Mouse (Mus musculus) left cerebral cortex, adult 11 months (tissue): ENCODE data around the gene Ehbp1.

Source experiments
- DNase-seq: peaks from one replicate; pipeline ENCODE4 v3.0.0; 2022; ENCODE audit warnings: low spot score

Ehbp1 gene

DNA sequence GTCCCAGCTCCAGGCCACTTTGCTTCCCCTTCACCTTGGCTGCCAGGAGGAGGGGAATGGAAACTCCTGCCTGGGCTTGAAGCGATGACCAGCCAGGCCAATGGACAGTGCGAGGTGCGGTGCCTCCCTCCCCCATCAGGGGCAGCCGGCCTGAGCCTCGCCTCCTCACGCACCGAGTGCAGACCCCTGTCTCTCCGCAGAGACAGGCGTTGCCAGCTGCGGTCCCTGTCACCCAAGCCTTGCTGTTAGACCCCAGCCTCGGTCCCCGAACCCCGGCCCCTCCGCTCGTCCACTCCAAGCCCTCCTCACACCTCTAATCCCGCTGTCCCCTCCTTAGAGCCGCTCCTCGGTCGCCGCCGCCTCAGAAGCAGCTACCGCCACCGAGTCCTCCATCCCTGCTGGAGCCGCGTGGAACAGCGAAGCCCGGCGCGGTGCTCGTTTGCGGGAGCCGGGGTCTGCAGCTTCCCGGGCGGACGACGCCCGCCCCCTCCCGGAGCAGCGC lies 55.7 kb downstream of the Ehbp1 start:
- no peak for DNase-seq

DNA sequence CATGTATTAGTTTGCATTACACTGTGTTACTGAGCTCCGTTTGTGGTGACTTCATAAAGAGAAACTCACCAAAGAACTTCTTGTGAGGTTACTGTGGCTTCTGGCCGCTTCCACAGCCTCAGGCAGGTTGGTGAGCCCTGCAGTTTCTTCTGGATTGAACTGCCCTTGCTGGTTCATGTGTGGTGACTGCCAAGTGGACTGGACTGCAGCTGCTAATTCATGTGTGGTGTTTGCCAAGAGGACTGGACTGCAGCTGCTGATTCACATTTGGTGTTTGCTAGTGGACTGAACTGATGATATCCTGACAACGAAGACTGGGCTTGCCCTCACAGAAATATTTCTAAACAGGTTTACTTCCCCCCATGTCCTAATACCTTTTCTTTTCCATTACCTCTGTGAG lies 65.4 kb downstream of the Ehbp1 start:
- DNase-seq = no peak

DNA sequence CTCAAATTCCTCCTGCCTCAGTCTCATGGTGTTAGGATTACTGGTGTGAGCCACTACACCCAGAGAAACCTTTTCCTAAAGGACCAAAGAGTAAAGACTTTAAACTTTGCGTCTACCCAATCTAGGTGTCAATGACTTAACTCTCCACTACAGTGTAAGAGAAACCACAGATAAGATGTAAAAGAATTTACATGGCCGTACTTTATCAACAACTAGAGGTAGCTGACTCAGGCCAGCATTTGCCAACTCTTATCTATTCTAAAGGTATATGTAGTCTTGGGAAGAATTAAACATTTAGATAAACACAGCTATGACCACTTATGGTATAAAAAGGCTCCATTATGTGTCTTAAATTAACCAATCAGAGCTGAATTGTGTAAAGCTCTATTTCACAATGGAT lies 67.9 kb downstream of the Ehbp1 start:
- no peak for DNase-seq

DNA sequence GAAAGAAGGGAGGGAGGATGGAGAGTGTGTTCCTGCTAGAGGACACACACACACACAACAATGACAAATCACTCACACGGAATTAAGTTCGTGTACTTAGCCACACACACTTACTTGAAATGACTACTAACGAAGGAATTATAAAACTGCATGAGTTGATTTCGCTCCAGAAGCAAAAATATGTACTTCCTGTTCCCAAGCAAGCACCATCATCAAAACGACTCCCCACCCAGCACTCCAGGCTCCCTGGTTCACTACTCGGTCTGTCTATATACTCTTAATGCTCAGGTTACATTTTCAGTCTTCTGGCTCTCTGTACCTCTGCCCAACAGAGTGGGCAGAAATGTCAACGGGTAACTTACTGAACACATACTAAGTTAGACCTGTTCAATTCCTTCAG lies 68.7 kb downstream of the Ehbp1 start:
- no peak for DNase-seq

DNA sequence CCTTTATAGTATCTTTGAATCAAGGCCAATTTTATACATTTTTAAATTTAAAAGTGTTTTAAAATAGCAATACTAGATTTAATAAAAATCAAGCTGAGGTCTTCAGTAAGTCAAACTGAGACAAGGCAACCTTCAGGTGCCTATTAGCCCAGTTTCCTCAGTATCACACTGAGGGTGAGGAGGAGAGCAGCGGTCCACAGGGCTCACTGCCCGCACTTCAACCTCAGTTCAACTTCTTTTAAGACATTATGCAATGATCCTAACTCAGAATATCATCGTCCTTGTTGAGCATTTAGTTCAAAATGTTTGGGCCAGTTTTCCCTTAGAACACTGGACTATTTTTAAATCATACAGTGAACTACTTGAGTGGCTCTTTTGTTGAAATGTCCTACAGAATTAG lies 70.2 kb downstream of the Ehbp1 start:
- DNase-seq = no peak

DNA sequence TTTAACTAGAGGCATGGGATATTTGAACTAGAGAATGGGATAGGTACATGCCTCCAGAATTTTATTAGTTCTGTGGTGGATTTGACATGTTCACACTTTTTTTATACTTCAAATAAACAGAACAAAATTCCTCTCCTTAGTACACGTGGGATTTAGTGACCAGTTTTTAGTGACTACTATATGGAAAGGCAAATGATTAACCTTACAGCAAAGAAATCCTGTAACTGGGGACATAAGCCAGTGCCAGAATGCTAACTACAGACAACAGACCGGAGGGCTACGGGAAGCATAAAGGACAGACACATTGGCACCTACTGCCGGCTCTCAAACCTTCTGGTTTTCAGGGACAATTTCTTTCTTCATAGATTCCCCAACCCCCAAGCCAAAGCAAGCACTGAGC lies 72.4 kb downstream of the Ehbp1 start:
- no peak for DNase-seq

DNA sequence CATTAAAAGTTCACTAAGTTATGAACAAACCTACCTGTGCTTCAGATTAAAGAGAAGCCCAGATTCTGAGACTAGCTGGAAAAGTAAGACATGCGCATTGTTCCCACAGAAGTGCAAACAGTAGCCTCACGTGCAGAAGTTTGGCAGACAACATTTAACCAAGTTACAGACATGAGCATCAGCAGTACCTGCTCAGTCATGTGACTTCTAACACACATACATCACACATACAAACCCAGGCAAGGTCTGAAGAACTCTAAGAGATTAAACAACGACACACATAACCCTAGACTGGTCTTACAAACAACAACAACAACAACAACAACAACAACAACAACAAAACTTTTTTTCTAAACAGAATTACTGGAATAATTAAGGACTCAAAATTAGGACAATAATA lies 72.9 kb downstream of the Ehbp1 start:
- DNase-seq = no peak

DNA sequence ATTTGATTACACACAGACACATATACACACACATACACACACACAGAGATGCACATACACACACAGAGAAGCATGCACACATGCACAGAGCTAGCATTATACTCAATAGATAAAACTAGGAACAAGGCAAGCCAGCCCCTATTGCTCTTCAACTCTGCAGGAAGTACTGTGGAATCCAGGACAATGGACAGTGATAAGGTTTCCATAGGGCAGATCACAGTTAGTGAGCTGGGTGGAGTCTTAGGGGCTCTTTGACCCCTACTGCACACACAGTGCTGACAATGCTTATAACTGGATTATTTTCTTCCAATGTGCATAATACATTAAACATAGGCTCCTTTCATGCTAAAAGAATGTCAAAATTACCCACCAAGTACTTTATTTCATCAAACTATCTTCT lies 75.1 kb downstream of the Ehbp1 start:
- DNase-seq = no peak

DNA sequence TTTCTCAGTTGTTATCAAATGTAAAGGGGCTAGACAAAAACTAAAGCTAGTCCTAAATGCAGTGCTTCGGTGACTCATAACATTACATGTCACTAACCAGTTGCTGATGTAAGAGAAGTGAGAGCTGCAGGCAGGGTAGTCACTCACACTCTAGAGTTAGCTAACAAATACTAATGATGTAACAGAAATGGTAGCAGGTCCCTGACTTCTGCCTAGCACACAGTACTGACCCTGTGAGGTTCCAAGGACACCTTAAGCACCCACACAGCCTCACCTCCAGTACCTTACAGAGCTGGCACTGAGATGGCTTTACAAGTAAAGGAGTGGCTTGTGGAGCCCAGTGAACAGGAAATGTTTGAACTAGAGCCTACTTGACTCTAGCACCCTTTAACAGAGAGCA lies 86.7 kb downstream of the Ehbp1 start:
- DNase-seq = no peak

DNA sequence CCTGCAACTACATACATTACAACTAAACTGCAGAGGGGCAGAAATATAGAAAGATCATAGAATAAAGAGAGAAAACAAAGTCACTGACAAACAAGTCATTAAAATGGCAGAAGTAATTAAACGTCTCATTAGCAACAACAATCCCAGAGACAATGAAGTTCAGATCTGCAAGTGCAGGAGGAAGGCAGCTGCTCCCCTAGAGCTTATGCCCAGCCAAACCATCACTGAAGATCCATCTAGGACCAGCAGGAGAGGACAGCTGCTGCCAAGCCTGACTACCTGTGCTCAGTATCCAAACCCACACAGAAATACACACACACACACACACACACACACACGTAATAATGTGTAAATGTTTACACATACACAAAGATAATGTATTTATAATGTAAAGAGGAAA lies 92.7 kb downstream of the Ehbp1 start:
- no peak for DNase-seq

DNA sequence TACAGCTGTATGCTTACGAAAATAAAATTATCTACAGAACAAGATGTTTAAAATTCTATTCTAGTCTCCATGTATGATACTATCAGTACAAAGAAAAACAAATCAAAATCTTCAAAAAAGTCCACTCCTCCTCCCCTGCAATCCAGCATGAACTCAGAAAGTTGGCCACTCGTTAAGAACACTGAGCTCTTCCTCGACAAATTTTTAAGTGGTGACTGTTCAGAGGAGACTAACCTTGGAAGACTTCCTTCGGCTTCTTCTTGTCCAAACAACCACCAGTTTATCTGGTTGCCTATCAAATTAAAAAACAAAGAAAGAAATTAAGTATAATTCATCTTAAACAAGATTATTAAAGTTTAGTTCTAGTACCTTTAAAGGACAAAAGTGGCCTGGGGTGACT lies 94.4 kb downstream of the Ehbp1 start:
- no peak for DNase-seq

DNA sequence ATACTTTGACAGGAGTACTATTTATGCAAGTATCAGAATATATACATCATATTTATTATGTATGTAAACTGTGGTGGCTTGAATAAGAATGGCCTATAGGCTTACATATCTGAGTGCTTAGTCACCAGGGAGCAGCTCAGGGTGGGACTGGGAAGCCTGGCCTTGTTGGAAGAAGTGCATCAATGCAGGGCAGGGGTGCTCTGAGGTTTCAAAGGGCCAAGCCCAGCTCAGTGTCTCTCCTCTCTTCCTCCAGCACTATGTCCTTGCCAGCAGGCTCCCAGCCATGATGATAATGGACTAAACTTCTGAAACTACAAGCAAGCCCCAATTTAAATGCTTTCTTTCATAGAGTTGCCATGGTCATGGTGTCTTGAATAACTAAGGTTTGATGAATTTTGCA lies 95.0 kb downstream of the Ehbp1 start:
- DNase-seq = no peak

DNA sequence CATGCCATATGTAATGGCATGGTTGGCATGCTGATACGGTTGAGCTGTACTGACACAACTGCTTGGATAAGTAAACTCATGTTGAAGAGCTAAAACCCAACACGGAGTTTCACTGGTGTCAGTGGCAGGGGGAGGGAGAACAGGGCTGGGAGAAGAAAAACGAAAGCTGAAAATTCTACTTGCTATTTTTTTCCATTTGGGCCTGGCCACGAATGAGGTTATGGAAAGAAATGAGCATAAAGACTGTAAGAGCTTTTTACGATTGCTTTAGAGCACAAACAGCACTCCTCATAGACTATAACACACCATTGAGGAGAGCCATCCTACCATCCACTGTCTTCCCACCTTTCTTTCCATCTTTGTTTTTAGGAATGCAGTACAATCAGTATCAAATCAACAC lies 106.5 kb downstream of the Ehbp1 start:
- no peak for DNase-seq

DNA sequence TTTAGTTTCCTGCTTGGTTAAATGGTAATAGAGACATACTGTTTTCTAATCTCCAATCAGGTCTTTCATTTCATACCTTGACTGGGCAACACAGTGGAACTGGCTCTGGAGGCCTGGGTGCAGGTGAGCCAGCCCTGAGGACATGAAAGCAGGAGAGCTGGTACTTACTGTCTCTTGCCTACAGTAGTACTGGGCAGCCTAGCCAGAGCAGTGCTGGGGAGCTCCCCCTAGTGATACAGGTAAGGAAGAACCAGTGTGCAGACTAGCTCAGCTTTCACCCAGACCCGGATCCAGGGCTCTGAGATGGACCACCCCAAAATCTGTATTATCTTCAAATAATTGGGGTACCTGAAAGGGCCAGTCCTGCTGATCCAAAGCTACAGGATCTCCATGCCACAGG lies 107.4 kb downstream of the Ehbp1 start:
- DNase-seq = no peak

DNA sequence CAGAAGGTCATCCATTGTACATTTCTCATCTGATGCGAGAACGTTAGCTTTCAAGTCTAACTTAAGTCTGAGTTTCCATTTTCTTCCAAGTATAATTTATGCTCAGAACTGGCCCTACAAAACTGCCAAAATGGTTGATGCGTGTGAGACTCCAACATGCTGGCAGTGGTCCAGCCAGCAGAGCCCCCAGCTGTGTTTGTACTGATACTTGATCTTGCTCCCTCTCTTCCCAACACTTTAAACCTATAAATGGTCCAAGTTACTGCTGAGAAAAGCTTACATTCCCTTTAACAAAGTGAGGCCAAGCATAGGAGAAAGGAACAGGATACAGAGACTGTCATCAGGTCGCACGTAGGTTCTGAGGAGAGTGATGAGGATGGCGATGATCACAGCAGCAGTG lies 111.2 kb downstream of the Ehbp1 start:
- DNase-seq = no peak

DNA sequence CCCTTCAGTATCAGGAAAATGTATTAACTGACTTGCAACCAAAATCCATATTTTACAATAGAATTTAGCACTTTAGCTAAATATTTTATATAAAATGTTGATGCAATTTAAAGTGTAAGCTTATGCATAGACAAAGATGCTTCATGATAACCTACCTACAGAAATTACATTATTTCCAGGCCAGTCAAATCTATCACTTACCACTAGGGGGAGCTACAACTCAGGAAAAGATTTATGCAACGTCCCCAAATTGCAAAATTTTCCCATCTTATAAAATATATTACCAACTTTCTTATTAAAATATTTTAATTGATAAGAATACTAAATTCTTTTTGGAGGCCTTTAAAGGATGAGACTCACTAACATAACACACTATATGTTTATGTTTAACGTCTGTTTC lies 116.5 kb downstream of the Ehbp1 start:
- peak; percentile 23 for DNase-seq

DNA sequence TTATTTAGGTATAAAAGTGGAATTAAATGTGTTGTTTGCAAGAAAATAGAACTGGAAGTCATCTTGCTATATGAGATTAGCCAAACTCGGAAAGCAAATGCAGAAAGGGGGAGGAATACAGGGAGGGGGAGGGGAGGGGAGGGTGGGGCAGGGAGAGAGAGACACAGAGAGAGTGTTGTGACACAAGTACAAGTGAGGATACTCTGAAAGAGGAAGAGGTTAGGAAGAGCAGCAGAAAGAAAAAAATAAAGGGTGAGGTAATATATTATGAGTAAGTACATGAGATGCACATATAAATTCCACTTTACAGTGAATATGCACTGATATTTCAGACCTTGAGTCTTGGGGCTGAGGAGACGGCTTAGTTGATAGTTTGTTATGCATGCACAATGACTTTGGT lies 123.9 kb downstream of the Ehbp1 start:
- DNase-seq = no peak

DNA sequence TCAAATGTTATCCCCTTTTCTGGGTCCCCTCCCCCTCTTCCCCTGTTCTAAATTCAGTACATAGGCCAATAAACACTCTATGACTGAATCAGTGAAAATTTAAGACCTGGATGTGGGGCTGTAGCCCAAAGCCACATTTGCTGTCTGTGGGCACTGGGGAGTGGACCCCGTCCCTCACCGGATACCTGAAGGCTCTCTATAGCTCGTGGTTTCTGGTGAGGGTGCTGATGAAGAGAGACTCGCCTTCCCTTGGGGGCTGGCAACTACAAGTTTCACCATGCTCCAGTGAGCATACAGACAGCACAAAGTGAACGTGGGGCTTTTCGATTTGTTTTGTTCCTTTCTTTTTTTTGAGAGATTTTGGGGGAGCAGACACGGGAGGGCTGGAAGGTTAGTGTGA lies 125.2 kb downstream of the Ehbp1 start:
- DNase-seq = no peak

DNA sequence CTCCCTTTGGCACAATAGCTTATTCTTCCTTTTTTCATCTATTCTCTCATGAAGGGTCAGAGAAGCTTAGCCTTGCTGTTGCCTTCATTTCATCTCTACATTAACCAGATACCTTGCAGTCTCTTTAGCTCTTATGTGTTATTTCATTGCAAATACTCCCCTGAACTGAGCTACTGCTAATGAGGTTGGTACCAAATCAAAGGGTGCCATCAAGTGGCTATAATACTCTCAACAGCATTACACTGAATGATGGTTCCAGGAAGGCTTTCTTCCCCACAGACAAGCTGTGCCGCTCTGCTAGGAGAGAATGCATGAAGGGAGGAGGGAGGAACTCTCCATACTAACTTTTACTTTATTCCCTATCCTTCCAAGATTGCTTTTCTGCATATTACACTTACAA lies 135.5 kb downstream of the Ehbp1 start:
- peak; percentile 21 for DNase-seq

DNA sequence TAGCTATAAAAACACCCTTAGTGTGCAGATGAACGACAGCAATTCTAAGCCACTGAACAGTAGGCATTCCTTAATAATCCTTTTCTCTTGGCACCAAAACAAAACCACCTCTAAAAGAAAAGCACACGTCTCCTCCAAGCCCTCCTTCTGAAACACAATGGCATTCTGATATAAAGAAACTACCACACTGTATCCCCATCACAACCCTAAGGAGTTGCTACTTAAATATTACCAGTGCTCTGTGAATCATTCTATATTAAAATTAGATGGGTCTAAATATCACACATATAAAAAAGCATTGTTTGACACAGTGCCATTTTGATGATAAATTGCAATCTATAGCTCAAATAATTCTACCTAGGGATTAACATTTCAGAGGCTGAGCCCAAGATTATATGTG lies 135.9 kb downstream of the Ehbp1 start:
- no peak for DNase-seq

DNA sequence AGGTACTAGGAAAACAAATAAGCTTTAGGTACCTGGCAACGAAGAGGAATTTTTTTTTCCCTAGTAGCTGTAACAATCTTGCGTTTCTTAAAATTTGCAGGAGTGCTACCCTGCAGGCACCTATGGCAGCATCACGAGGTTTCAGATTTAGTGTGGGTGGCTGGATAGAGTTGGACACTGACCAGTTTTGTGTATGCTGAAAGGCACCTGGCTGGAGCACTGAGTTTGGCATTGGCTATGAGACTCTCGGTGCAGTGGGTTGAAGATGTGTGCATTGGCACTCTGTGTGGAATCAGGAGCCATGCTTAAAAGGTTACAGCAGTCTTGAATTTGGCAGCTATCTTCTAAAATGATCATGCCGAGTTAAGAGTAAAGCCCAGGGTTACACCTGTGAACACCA lies 138.7 kb downstream of the Ehbp1 start:
- DNase-seq = no peak

DNA sequence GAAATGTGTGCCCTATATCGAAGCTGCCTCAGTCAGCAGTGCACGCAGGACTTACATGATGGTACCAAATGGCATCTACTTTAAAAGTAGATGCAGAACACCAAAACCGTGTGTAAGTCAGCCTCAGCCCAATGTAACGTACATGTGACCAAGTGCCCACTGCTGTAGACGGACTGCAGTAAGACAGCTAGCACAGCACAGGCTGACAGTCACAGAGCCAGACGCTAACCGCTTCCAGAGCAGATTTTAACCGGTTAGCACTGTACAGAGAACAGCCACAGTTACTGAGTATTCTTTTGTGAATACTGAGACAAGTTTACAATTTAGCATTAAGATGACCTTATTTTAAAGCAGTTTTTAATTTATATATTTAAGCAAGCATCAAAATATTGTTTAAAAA lies 141.0 kb downstream of the Ehbp1 start:
- no peak for DNase-seq

DNA sequence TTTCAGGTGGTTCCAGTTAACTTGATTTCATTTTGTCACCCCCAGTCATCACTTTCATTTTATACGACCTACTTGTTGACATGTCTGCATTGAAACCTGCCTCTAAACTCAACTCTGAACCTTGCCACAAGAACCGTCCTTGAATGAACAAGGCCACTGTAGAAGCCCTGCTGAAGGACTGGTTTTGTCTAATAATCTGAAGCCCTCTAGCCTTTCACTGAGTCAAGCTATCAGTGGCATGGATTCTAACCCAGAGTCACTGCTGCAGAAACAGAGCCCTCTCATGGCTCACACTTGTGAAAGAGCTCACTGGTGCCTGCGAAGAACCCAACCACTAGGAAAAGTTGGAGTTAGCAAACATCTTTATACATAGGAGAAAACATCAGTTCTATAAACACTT lies 142.2 kb downstream of the Ehbp1 start:
- no peak for DNase-seq

DNA sequence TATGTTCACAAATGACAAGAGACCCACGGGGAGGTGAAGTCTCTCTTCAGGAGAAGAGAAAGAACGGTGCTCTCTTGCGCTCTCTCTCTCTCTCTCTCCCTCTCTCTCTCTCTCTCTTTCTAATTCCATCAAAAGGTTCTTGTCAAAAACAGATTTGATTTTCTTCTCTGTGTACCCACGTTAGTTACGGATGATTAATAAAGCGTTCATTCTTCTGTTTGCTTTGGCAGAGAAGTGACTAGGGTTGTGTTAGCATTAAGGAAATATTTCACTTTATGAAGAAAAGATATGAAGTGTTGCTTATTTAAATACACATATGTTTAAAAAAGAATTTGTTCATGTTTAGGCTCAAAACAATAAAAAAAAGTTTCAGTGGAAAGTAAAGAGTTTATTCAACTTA lies 143.7 kb downstream of the Ehbp1 start:
- DNase-seq = no peak

DNA sequence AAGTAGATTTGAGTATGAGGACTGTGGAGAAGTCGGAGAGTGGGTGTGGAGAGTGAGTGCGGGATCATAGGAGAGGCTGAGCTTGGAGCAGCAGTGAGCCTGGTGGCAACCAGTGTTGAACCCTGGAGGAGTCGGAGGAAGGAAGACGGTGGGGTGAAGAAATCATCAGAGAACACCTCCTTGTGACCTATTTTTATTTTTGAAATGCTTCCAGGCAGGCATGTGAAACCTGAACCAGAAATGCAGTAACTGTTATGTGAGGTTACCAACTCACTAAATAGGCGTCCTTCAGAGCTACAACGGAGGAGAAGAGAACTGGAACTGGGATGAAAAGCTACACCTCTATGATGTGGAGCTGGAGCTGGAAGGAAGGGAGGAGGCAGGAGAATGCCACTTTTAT lies 144.2 kb downstream of the Ehbp1 start:
- DNase-seq = no peak
